Mouse (Mus musculus): ENCODE results near the gene Rarres2. TPM values are rescaled to one million over a fixed set of nuclear protein-coding genes. Genes with fewer than 3 reads are reported as not detected.

Gene Rarres2
- total and polyA plus RNA-seq, 3 experiments = not detected

- no peaks in the 10 kb centered on the region for H3K4me1 ChIP-seq (ENCODE audit: control insufficient read depth in 1 of 2, insufficient read depth in 2 of 2, low read length in 2 of 2)
- no peak overlapping the region for H3K9ac ChIP-seq (ENCODE audit: control insufficient read depth, low read depth, low read length, poor library complexity, severe bottlenecking)
- H3K27ac ChIP-seq (ENCODE audit: control insufficient read depth, low read depth, low read length) = no peak overlapping the region
- no peaks in the 10 kb centered on the region for H3K27me3 ChIP-seq (ENCODE audit: control insufficient read depth in 1 of 2, insufficient read depth in 2 of 2, low read length in 2 of 2)
- TF ChIP-seq USF1 (IDR thresholded peaks at IDR 0.05; ENCODE audit: low read depth, low read length) (no peak), RAD21 (IDR thresholded peaks at IDR 0.05; ENCODE audit: low read depth, low read length) (no peak), CHD1 (IDR thresholded peaks at IDR 0.05; ENCODE audit: low read depth, low read length) (no peak), MYC (IDR thresholded peaks at IDR 0.05; ENCODE audit: low read depth, low read length) (no peak), MAZ (IDR thresholded peaks at IDR 0.05; ENCODE audit: low read depth, low read length) (no peak), BHLHE40 (IDR thresholded peaks at IDR 0.05; ENCODE audit: borderline replicate concordance, low read depth, low read length) (no peak), ZC3H11A (IDR thresholded peaks at IDR 0.05; ENCODE audit: low read depth, low read length) (no peak), MAFK (IDR thresholded peaks at IDR 0.05; ENCODE audit: borderline replicate concordance, low read depth, low read length) (no peak), POLR2AphosphoS2 (IDR thresholded peaks at IDR 0.05; ENCODE audit: low read length) (no peak), HCFC1 (IDR thresholded peaks at IDR 0.05; ENCODE audit: low read depth, low read length) (no peak)
- no peak for DNase-seq (ENCODE audit: low read depth, low spot score)
- no peak overlapping the region for H3K4me3 ChIP-seq (ENCODE audit: control insufficient read depth in 1 of 2, insufficient read depth in 1 of 2, low read depth in 2 of 2, low read length in 2 of 2)
- no peaks in the 10 kb centered on the region for H3K36me3 ChIP-seq (ENCODE audit: control insufficient read depth in 1 of 2, insufficient read depth in 2 of 2, low read length in 2 of 2)
- no peaks in the 10 kb centered on the region for H3K9me3 ChIP-seq (replicated peaks; ENCODE audit: insufficient read depth, low read length)
- H3K79me2 ChIP-seq (ENCODE audit: control insufficient read depth, insufficient read depth, low read length, poor library complexity) = no peaks in the 10 kb centered on the region
Measured at GRCm38 (mm10) chr6:48530862-48531261, 41.7 kb downstream of the Rarres2 start.

DNA sequence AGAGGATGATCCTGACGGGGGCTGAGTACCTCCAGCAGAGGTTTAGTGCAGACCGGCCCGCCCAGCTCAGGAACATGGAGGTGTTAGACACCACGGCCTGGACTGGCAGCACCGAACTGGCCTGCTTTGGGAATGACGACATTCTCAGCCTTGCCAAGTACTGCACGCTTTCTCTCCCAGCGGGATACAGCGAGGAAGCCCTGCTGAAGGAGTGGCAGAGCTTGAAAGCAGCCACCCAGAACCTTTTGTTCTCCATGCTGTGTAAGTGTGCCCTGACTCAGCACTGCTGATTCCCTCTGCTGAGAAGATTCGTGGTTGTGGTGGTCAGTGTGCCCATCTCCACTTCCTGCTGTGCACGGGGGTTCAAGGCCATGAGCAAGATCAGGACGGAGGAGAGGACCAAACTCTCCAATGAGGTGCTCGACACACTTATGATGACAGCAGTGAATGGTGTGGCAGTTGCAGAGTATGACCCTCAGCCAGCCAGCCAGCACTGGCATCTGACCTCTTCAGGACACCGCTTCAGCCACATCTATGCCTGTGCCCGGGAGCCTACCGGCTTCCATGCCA, 42.6 kb downstream of the Rarres2 start:
- Histone ChIP-seq H3K9ac (ENCODE audit: control insufficient read depth, low read depth, low read length, poor library complexity, severe bottlenecking) (no peak overlapping the region), H3K27me3 (ENCODE audit: control insufficient read depth in 1 of 2, insufficient read depth in 2 of 2, low read length in 2 of 2) (no peaks in the 10 kb centered on the region), H3K9me3 (replicated peaks; ENCODE audit: insufficient read depth, low read length) (no peaks in the 10 kb centered on the region), H3K4me1 (ENCODE audit: control insufficient read depth in 1 of 2, insufficient read depth in 2 of 2, low read length in 2 of 2) (no peaks in the 10 kb centered on the region), H3K36me3 (ENCODE audit: control insufficient read depth in 1 of 2, insufficient read depth in 2 of 2, low read length in 2 of 2) (no peaks in the 10 kb centered on the region), H3K79me2 (ENCODE audit: control insufficient read depth, insufficient read depth, low read length, poor library complexity) (no peaks in the 10 kb centered on the region), H3K27ac (ENCODE audit: control insufficient read depth, low read depth, low read length) (no peak overlapping the region), H3K4me3 (ENCODE audit: control insufficient read depth in 1 of 2, insufficient read depth in 1 of 2, low read depth in 2 of 2, low read length in 2 of 2) (no peak overlapping the region)
- TF ChIP-seq USF2 (IDR thresholded peaks at IDR 0.05; ENCODE audit: borderline replicate concordance in 1 of 2, insufficient read depth in 1 of 2, low read depth in 1 of 2, low read length in 2 of 2) = no peak
- TF ChIP-seq USF1 (IDR thresholded peaks at IDR 0.05; ENCODE audit: low read depth, low read length) = no peak
- no peak for TF ChIP-seq MYB (IDR thresholded peaks at IDR 0.05; ENCODE audit: low read depth, low read length)
- TF ChIP-seq RCOR1 (IDR thresholded peaks at IDR 0.05; ENCODE audit: low read depth, low read length) = no peak
- no peak for TF ChIP-seq MXI1 (IDR thresholded peaks at IDR 0.05; ENCODE audit: low read depth, low read length)
- TF ChIP-seq CTCF (IDR thresholded peaks at IDR 0.05 in 2 of 3, conservative IDR thresholded peaks at IDR 0.05 in 1 of 3; ENCODE audit: control insufficient read depth in 1 of 3, insufficient read depth in 1 of 3, low read depth in 2 of 3, low read length in 3 of 3, poor library complexity in 1 of 3, severe bottlenecking in 1 of 3) = no peak
- TF ChIP-seq NRF1 (IDR thresholded peaks at IDR 0.05; ENCODE audit: insufficient read depth, low read depth, low read length, poor library complexity, severe bottlenecking) = no peak
- no peak for TF ChIP-seq EP300 (IDR thresholded peaks at IDR 0.05; ENCODE audit: low read depth in 1 of 2, low read length in 2 of 2)
- no peak for TF ChIP-seq ETS1 (IDR thresholded peaks at IDR 0.05; ENCODE audit: low read depth, low read length)
- TF ChIP-seq E2F4 (IDR thresholded peaks at IDR 0.05; ENCODE audit: borderline replicate concordance, low read depth, low read length) = no peak
- no peak for TF ChIP-seq RAD21 (IDR thresholded peaks at IDR 0.05; ENCODE audit: low read depth, low read length)
- no peak for TF ChIP-seq POLR2A (IDR thresholded peaks at IDR 0.05; ENCODE audit: control insufficient read depth in 1 of 2, insufficient read depth in 1 of 2, low read depth in 1 of 2, low read length in 2 of 2, poor library complexity in 1 of 2)
- TF ChIP-seq MYC (IDR thresholded peaks at IDR 0.05; ENCODE audit: low read depth, low read length) = no peak
- TF ChIP-seq MEF2A (IDR thresholded peaks at IDR 0.05; ENCODE audit: extremely low read depth, insufficient replicate concordance, low read depth, low read length, poor library complexity, severe bottlenecking) = no peak
- TF ChIP-seq SMC3 (IDR thresholded peaks at IDR 0.05; ENCODE audit: low read depth, low read length) = no peak
- TF ChIP-seq GABPA (IDR thresholded peaks at IDR 0.05; ENCODE audit: low read depth, low read length) = no peak
- TF ChIP-seq NELFE (IDR thresholded peaks at IDR 0.05; ENCODE audit: low read depth, low read length) = no peak
- TF ChIP-seq JUND (IDR thresholded peaks at IDR 0.05; ENCODE audit: low read depth, low read length) = no peak
- TF ChIP-seq TAL1 (IDR thresholded peaks at IDR 0.05; ENCODE audit: low read length) = no peak
- no peak for DNase-seq (ENCODE audit: low read depth, low spot score)
